Mouse (Mus musculus) midbrain, embryonic 14.5 days (tissue): ENCODE measurements at regions not wholly inside any gene's neighbourhood (a gene's known extent, or its start where the extent isn't known, plus 50 kb on each side); places are given as distances from the start of the nearest gene placed in this dataset.
A peak's percentile ranks its signal among the peaks of the same experiment; 100 is the strongest.

Source experiments
- ATAC-seq: fragments of 200-750 bp; cut with Nextera tagmentation; 2 replicates; pipeline ENCODE4 v1.8.0; 2017; ENCODE audit warnings: moderate number of reproducible peaks, moderate library complexity; ENCODE audit not compliant: low FRiP score, low TSS enrichment
- DNase-seq: peaks from one replicate; pipeline ENCODE4 v3.0.0-alpha.2; 2015
- H3K27ac ChIP-seq: fragments of 300-500 bp; sonication (generic); replicated peaks from 2 replicates; pipeline ENCODE4 v1.5.1; 2014; ENCODE audit warnings: mild to moderate bottlenecking, low read depth, low read length, moderate library complexity
- H3K27me3 ChIP-seq: fragments of 300-500 bp; sonication (generic); 2 replicates; pipeline ENCODE4 v1.6.1; 2014; ENCODE audit warnings: low read length, control low read depth, mixed read lengths; ENCODE audit not compliant: control insufficient read depth, insufficient read depth
- H3K36me3 ChIP-seq: fragments of 300-500 bp; sonication (generic); 2 replicates; pipeline ENCODE4 v1.6.1; 2014; ENCODE audit warnings: low read length, control low read depth; ENCODE audit not compliant: control insufficient read depth, insufficient read depth
- H3K4me1 ChIP-seq: fragments of 300-500 bp; sonication (generic); 2 replicates; pipeline ENCODE4 v1.6.1; 2014; ENCODE audit warnings: mild to moderate bottlenecking, antibody characterized with exemption, low read length, control low read depth; ENCODE audit not compliant: control insufficient read depth, insufficient read depth
- H3K4me2 ChIP-seq: fragments of 300-500 bp; sonication (generic); 2 replicates; pipeline ENCODE4 v1.6.1; 2014; ENCODE audit warnings: mild to moderate bottlenecking, low read length, moderate library complexity
- H3K4me3 ChIP-seq: fragments of 300-500 bp; sonication (generic); replicated peaks from 2 replicates; pipeline ENCODE4 v1.5.1; 2014; ENCODE audit warnings: low read depth, low read length
- H3K9ac ChIP-seq: fragments of 300-500 bp; sonication (generic); replicated peaks from 2 replicates; pipeline ENCODE4 v1.6.1; 2014; ENCODE audit warnings: mild to moderate bottlenecking, low read length, moderate library complexity
- H3K9me3 ChIP-seq: fragments of 300-500 bp; sonication (generic); 2 replicates; pipeline ENCODE4 v1.6.1; 2016; ENCODE audit warnings: low read length, control low read depth, mixed read lengths; ENCODE audit not compliant: control insufficient read depth
- WGBS: fragments of 180-500 bp; shearing (Covaris S2); extraction: QIAGEN DNeasy Blood & Tissue Kit; methylation state at CpG from one replicate; pipeline ENCODE4 v1.1.7; 2014; 5-methylcytosine and 5-hydroxymethylcytosine counted together

GRCm38 (mm10) chr3:68777801-68778200, 87.4 kb downstream of the Il12a start:
- Histone ChIP-seq H3K9me3 (no peaks in the 10 kb centered on the region), H3K27me3 (no peaks in the 10 kb centered on the region), H3K4me3 (no peak overlapping the region), H3K36me3 (no peaks in the 10 kb centered on the region), H3K4me1 (no peaks in the 10 kb centered on the region), H3K4me2 (no peak overlapping the region), H3K27ac (no peak overlapping the region), H3K9ac (no peak overlapping the region)
- DNase-seq = no peak
- 67% methylated on average over 2 of the region's 2 CpGs for WGBS
- no peak for ATAC-seq

GRCm38 (mm10) chr3:68778354-68779040, 88.1 kb downstream of the Il12a start:
- no peaks in the 10 kb centered on the region for H3K9me3 ChIP-seq
- H3K27ac ChIP-seq = no peak overlapping the region
- ATAC-seq = no peak
- no peaks in the 10 kb centered on the region for H3K4me1 ChIP-seq
- DNase-seq = no peak
- no peak overlapping the region for H3K9ac ChIP-seq
- H3K27me3 ChIP-seq = no peaks in the 10 kb centered on the region
- H3K4me3 ChIP-seq = no peak overlapping the region
- no peaks in the 10 kb centered on the region for H3K36me3 ChIP-seq
- no peak overlapping the region for H3K4me2 ChIP-seq
- 89% methylated on average over 16 of the region's 16 CpGs for WGBS

- DNase-seq (no peak), ATAC-seq (no peak)
- Histone ChIP-seq H3K4me2 (no peak overlapping the region), H3K4me3 (no peak overlapping the region), H3K36me3 (no peaks in the 10 kb centered on the region), H3K9me3 (no peaks in the 10 kb centered on the region), H3K27me3 (no peaks in the 10 kb centered on the region), H3K27ac (no peak overlapping the region), H3K9ac (no peak overlapping the region), H3K4me1 (no peaks in the 10 kb centered on the region)
- 58% methylated on average over 7 of the region's 7 CpGs for WGBS
Observed at GRCm38 (mm10) chr3:68780843-68781242, 88.5 kb upstream of the 1110032F04Rik start.

- Histone ChIP-seq H3K36me3 (no peaks in the 10 kb centered on the region), H3K27me3 (no peaks in the 10 kb centered on the region), H3K4me2 (no peak overlapping the region), H3K4me3 (no peak overlapping the region), H3K9me3 (no peaks in the 10 kb centered on the region), H3K27ac (no peak overlapping the region), H3K9ac (no peak overlapping the region), H3K4me1 (no peaks in the 10 kb centered on the region)
- ATAC-seq (no peak), DNase-seq (no peak)
- 70% methylated on average over 2 of the region's 2 CpGs for WGBS
Observed at GRCm38 (mm10) chr3:68781466-68781865, 87.9 kb upstream of the 1110032F04Rik start.

GRCm38 (mm10) chr3:68782363-68782762, 87.0 kb upstream of the 1110032F04Rik start:
- Histone ChIP-seq H3K27me3 (no peaks in the 10 kb centered on the region), H3K4me2 (no peak overlapping the region), H3K36me3 (no peaks in the 10 kb centered on the region), H3K4me1 (no peaks in the 10 kb centered on the region), H3K4me3 (no peak overlapping the region), H3K9me3 (no peaks in the 10 kb centered on the region), H3K27ac (no peak overlapping the region), H3K9ac (no peak overlapping the region)
- no peak for DNase-seq
- 71% methylated on average over 4 of the region's 4 CpGs for WGBS
- no peak for ATAC-seq

GRCm38 (mm10) chr3:68783666-68784416, 85.5 kb upstream of the 1110032F04Rik start:
- WGBS = 58% methylated on average over 7 of the region's 7 CpGs

GRCm38 (mm10) chr3:68786771-68787170, 82.6 kb upstream of the 1110032F04Rik start:
- Histone ChIP-seq H3K4me3 (no peak overlapping the region), H3K4me1 (no peaks in the 10 kb centered on the region), H3K27me3 (no peaks in the 10 kb centered on the region), H3K9ac (no peak overlapping the region), H3K27ac (no peak overlapping the region), H3K4me2 (no peak overlapping the region), H3K36me3 (no peaks in the 10 kb centered on the region), H3K9me3 (no peaks in the 10 kb centered on the region)
- DNase-seq = no peak
- WGBS = 95% methylated on average over 3 of the region's 3 CpGs
- ATAC-seq = no peak

More at GRCm38 (mm10) chr3:68783666-68784416, 85.5 kb upstream of the 1110032F04Rik start:
- H3K27ac ChIP-seq = no peak overlapping the region
- H3K27me3 ChIP-seq = no peaks in the 10 kb centered on the region
- H3K4me1 ChIP-seq = no peaks in the 10 kb centered on the region
- no peak overlapping the region for H3K4me3 ChIP-seq
- no peak overlapping the region for H3K4me2 ChIP-seq
- H3K9ac ChIP-seq = no peak overlapping the region
- no peaks in the 10 kb centered on the region for H3K9me3 ChIP-seq
- H3K36me3 ChIP-seq = no peaks in the 10 kb centered on the region
- no peak for DNase-seq
- no peak for ATAC-seq

GRCm38 (mm10) chr3:68787385-68788175, 81.8 kb upstream of the 1110032F04Rik start:
- no peak overlapping the region for H3K27ac ChIP-seq

More at GRCm38 (mm10) chr3:68787385-68788175, 81.8 kb upstream of the 1110032F04Rik start:
- ATAC-seq (no peak), DNase-seq (peak; percentile 30)
- Histone ChIP-seq H3K36me3 (no peaks in the 10 kb centered on the region), H3K27me3 (no peaks in the 10 kb centered on the region), H3K4me1 (no peaks in the 10 kb centered on the region), H3K4me2 (no peak overlapping the region), H3K9ac (no peak overlapping the region), H3K4me3 (no peak overlapping the region), H3K9me3 (no peaks in the 10 kb centered on the region)
- 46% methylated on average over 10 of the region's 10 CpGs for WGBS
